Mouse (Mus musculus): ENCODE measurements around the gene Paqr7.

- no peak for TF ChIP-seq CTCF (IDR thresholded peaks at IDR 0.05; ENCODE audit: extremely low read depth, insufficient read depth, low read length)
- no peak for TF ChIP-seq POLR2A (IDR thresholded peaks at IDR 0.05; ENCODE audit: extremely low read depth, insufficient read depth, low read length)
Measured at GRCm38 (mm10) chr4:134517719-134518118, 21.2 kb downstream of the Paqr7 start.

Measured in cortical plate, adult 2 months (tissue).